Mouse (Mus musculus) left cerebral cortex, adult 11 months (tissue): ENCODE measurements around the gene Cwc25.
"Not testable (repeated sequence)": the region's sequence is repeated elsewhere in the genome, so short reads cannot be mapped to it uniquely, and the experiment has no call there.

ENCODE experiments used
- DNase-seq: peaks from one replicate; pipeline ENCODE4 v3.0.0; 2022; ENCODE audit warnings: low spot score

Gene Cwc25

GRCm38 (mm10) chr11:97775186-97775585 lies 8.8 kb upstream of the Cwc25 start:
- no peak for DNase-seq

GRCm38 (mm10) chr11:97771410-97771809 lies 5.1 kb upstream of the Cwc25 start:
- DNase-seq, result no peak

- DNase-seq, result no peak
Measured at GRCm38 (mm10) chr11:97769704-97770103, 3.3 kb upstream of the Cwc25 start.

GRCm38 (mm10) chr11:97761638-97762037 lies 4.7 kb downstream of the Cwc25 start:
- DNase-seq, result no peak

GRCm38 (mm10) chr11:97758942-97759341 lies 7.4 kb downstream of the Cwc25 start:
- no peak for DNase-seq

GRCm38 (mm10) chr11:97758125-97758524 lies 8.2 kb downstream of the Cwc25 start:
- DNase-seq, result no peak

- no peak for DNase-seq
Measured at GRCm38 (mm10) chr11:97753277-97753676, 13.1 kb downstream of the Cwc25 start.

GRCm38 (mm10) chr11:97748496-97748895 lies 17.9 kb downstream of the Cwc25 start:
- DNase-seq, result no peak

GRCm38 (mm10) chr11:97747773-97748172 lies 18.6 kb downstream of the Cwc25 start:
- DNase-seq, result no peak

- no peak for DNase-seq
Measured at GRCm38 (mm10) chr11:97745331-97745721, 21.0 kb downstream of the Cwc25 start.

GRCm38 (mm10) chr11:97744718-97745330 lies 21.5 kb downstream of the Cwc25 start:
- DNase-seq, result peak; percentile 97

- DNase-seq, result no peak
Measured at GRCm38 (mm10) chr11:97744063-97744717, 22.2 kb downstream of the Cwc25 start, which contains the start of gene Pip4k2b. Gene Pip4k2b (minus strand): TSS chr11:97744704.

- DNase-seq, result no peak
Measured at GRCm38 (mm10) chr11:97743423-97743822, 22.9 kb downstream of the Cwc25 start.

- no peak for DNase-seq
Measured at GRCm38 (mm10) chr11:97742591-97742990, 23.8 kb downstream of the Cwc25 start.

GRCm38 (mm10) chr11:97742157-97742556 lies 24.2 kb downstream of the Cwc25 start:
- DNase-seq, result no peak

- DNase-seq, result no peak
Measured at GRCm38 (mm10) chr11:97740190-97740589, 26.2 kb downstream of the Cwc25 start.

GRCm38 (mm10) chr11:97739155-97739554 lies 27.2 kb downstream of the Cwc25 start:
- DNase-seq, result no peak

GRCm38 (mm10) chr11:97738703-97739102 lies 27.7 kb downstream of the Cwc25 start:
- no peak for DNase-seq

GRCm38 (mm10) chr11:97737600-97737999 lies 28.8 kb downstream of the Cwc25 start:
- DNase-seq, result no peak

GRCm38 (mm10) chr11:97736645-97737044 lies 29.7 kb downstream of the Cwc25 start:
- no peak for DNase-seq

- DNase-seq, result not testable (repeated sequence)
Measured at GRCm38 (mm10) chr11:97734810-97735209, 31.5 kb downstream of the Cwc25 start.

GRCm38 (mm10) chr11:97733689-97734088 lies 32.7 kb downstream of the Cwc25 start:
- no peak for DNase-seq

GRCm38 (mm10) chr11:97728730-97729129 lies 37.6 kb downstream of the Cwc25 start:
- no peak for DNase-seq

GRCm38 (mm10) chr11:97728311-97728710 lies 38.0 kb downstream of the Cwc25 start:
- DNase-seq, result no peak
